Mouse (Mus musculus): ENCODE results near the gene Mettl5.
"Not testable (repeated sequence)": the region's sequence is repeated elsewhere in the genome, so short reads cannot be mapped to it uniquely, and the experiment has no call there.

Mettl5 gene

GRCm38 (mm10) chr2:69885451-69886305 lies at the start of gene Mettl5:
Gene Mettl5 (minus strand): TSS chr2:69885615.
- peak; percentile 95 for DNase-seq (ENCODE audit: low spot score)

GRCm38 (mm10) chr2:69924943-69925342 lies 39.5 kb upstream of the Mettl5 start:
- DNase-seq (ENCODE audit: low spot score): no peak

GRCm38 (mm10) chr2:69917301-69917700 lies 31.9 kb upstream of the Mettl5 start:
- no peak for DNase-seq (ENCODE audit: low spot score)

GRCm38 (mm10) chr2:69912801-69913200 lies 27.4 kb upstream of the Mettl5 start:
- DNase-seq (ENCODE audit: low spot score): no peak

- not testable (repeated sequence) for DNase-seq (ENCODE audit: low spot score)
Measured at GRCm38 (mm10) chr2:69907394-69907793, 22.0 kb upstream of the Mettl5 start.

GRCm38 (mm10) chr2:69903541-69903940 lies 18.1 kb upstream of the Mettl5 start:
- no peak for DNase-seq (ENCODE audit: low spot score)

GRCm38 (mm10) chr2:69897618-69898575 lies 12.5 kb upstream of the Mettl5 start:
- peak; percentile 69 for DNase-seq (ENCODE audit: low spot score)

GRCm38 (mm10) chr2:69897039-69897617 lies 11.7 kb upstream of the Mettl5 start, which contains the start of gene Ubr3:
Gene Ubr3 (plus strand): TSS chr2:69897246.
- DNase-seq (ENCODE audit: low spot score): peak; percentile 100

GRCm38 (mm10) chr2:69896224-69896581 lies 10.8 kb upstream of the Mettl5 start:
- no peak for DNase-seq (ENCODE audit: low spot score)

- peak; percentile 51 for DNase-seq (ENCODE audit: low spot score)
Measured at GRCm38 (mm10) chr2:69895502-69896223, 10.2 kb upstream of the Mettl5 start.

- DNase-seq (ENCODE audit: low spot score): no peak
Measured at GRCm38 (mm10) chr2:69893891-69894290, 8.5 kb upstream of the Mettl5 start.

- no peak for DNase-seq (ENCODE audit: low spot score)
Measured at GRCm38 (mm10) chr2:69893145-69893544, 7.7 kb upstream of the Mettl5 start.

GRCm38 (mm10) chr2:69890843-69891242 lies 5.4 kb upstream of the Mettl5 start:
- DNase-seq (ENCODE audit: low spot score): no peak

GRCm38 (mm10) chr2:69888957-69889356 lies 3.5 kb upstream of the Mettl5 start:
- no peak for DNase-seq (ENCODE audit: low spot score)

GRCm38 (mm10) chr2:69885050-69885449 lies 365 bp downstream of the Mettl5 start:
- DNase-seq (ENCODE audit: low spot score): no peak

- no peak for DNase-seq (ENCODE audit: low spot score)
Measured at GRCm38 (mm10) chr2:69884581-69884980, 834 bp downstream of the Mettl5 start.

- DNase-seq (ENCODE audit: low spot score): no peak
Measured at GRCm38 (mm10) chr2:69883990-69884391, 1.4 kb downstream of the Mettl5 start.

- DNase-seq (ENCODE audit: low spot score): no peak
Measured at GRCm38 (mm10) chr2:69862117-69862657, 23.2 kb downstream of the Mettl5 start.

- DNase-seq (ENCODE audit: low spot score): peak; percentile 97
Measured at GRCm38 (mm10) chr2:69861485-69862091, 23.8 kb downstream of the Mettl5 start, which contains the start of gene Ssb. Gene Ssb (plus strand): TSS chr2:69861562.

- peak; percentile 48 for DNase-seq (ENCODE audit: low spot score)
Measured at GRCm38 (mm10) chr2:69860972-69861452, 24.4 kb downstream of the Mettl5 start.

GRCm38 (mm10) chr2:69857882-69858281 lies 27.5 kb downstream of the Mettl5 start:
- no peak for DNase-seq (ENCODE audit: low spot score)

All from testis, postnatal 10 days (tissue).